Mouse (Mus musculus) WW6 (cell line): ENCODE measurements around the gene Arhgef12.
A peak's percentile ranks its signal among the peaks of the same experiment; 100 is the strongest.
"Not testable (repeated sequence)": the region's sequence is repeated elsewhere in the genome, so short reads cannot be mapped to it uniquely, and the experiment has no call there.

Experiments
- DNase-seq: peaks from one replicate; pipeline ENCODE4 v3.0.0-alpha.2; 2013; ENCODE audit warnings: low read depth, low spot score

Arhgef12 gene

DNA sequence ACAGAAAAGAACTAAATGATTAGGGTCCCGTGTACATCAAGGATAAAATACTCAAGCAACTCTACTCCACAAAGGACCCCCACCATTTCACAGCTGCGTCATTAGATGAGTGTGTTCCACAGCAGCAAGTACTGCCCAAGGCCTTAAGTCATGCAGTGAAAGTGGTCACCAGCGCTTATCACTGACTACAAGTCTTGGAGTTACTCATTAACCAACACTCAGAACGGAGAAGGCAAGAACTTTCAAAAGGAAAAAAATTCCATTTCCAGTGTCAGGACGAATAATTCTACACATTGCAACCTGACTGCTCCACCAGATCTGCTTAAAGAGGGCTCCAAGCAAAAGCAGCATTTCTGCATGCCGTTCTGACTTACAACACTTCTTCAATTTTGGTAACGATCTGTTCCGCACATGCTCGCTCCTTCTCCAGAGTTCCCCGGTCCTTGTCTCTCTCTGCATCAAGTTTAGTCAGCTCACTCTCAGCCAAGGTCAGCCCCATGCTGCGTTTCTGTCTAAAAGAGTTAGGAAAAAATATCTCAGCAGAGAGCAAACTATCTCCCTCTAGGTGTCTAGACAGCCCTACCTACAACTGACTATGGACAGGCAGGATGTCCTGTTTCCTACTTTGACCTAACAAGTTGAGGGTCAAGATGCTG, 106.3 kb downstream of the Arhgef12 start:
- no peak for DNase-seq

DNA sequence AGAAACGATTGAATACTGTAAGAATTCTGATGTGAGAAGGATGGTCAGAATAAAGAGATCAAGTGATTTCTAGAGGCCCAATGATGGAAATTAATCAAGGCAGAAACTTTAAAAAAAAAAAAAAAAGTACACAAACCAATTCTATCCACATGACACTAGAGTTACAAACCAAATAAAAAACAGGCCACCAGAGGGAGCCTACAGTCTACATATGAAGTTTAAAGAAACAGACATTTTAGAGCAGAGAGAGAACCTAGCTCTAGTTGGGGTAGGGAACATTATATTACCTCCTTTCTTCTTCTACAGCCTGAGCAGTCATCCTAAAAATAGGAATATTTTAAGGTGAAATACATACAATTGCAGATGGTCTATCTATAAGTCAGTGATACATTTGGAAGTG, 107.0 kb downstream of the Arhgef12 start:
- no peak for DNase-seq

GRCm38 (mm10) chr9:42997526-42997925, 109.5 kb downstream of the Arhgef12 start:
- no peak for DNase-seq

GRCm38 (mm10) chr9:42995298-42995697, 111.7 kb downstream of the Arhgef12 start:
- DNase-seq: no peak

DNA sequence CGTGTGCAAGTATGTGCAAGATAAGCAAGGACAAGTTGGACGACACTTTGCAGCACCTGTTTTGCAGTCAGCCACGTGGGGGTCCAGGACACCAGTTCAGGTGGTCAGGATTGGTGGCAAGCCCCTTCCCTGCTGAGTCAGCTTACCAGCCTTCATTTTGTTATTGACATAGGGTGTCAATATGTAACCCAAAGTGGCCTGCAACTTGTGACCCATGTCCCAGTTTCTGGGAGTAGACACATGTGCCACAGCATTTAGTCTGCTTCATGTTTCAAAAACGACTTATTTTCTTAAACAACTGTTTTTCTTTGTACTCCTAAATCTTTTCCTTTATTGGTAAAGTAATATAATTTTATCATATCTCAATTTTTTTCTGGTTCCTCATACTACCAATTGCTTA, 112.3 kb downstream of the Arhgef12 start:
- no peak for DNase-seq

DNA sequence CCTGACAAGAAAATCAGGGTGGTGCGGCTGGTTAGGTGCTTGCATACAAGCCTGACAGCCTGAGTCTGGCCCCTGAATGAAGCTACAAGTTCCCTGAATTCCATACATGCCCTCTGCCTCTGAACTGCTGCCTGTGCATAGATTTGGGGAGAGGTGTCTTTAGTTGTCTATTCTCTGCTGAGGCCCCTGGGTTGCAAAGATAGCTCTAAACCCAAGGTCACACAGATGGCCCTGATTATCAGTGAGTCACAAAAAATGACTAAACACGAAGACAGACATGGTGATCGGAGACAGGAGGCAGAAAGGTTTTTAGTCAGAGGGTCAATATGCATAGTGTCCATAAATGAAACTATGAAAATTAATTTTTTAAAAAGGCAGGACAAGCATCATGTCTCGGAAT, 113.4 kb downstream of the Arhgef12 start:
- no peak for DNase-seq

DNA sequence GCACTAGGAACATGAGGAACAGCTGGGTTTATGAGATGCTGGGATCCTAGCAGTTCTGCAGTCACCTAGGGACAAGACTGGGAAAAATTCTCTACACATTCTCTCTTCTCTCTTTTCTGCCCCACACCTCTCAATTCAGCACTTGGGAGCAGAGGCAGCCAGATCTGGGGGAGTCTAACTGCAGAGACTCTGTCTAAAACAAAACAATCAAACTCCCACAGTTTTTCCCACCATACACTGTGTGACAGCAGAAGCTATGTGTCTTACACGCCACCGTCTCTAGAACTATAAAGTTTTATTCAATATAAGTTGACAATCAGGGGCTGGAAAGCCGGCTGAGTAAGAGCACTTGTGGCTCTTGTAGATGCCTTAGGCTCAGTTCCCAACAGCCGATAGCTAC, 119.1 kb downstream of the Arhgef12 start:
- no peak for DNase-seq

- no peak for DNase-seq
Measured at GRCm38 (mm10) chr9:42968894-42969521, 138.0 kb downstream of the Arhgef12 start.

DNA sequence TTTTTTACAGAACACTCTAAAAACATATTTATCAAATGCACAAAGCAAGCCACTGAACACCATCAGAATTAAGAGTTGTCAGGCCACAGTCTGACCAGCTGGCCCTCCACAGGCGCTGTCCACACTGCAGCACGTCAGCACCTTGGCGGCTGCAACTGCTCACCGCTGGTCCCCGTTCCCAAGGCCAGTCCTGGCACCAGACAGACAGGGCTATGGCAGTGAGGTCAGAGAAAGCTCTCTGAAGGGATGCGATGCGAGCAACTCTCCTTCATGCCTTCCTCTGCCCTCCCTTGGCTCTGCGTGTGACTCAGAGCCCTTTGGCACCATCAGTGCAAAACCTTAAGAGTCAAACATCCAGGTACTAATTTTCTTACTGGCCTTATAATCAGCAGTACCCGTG, 139.3 kb downstream of the Arhgef12 start:
- no peak for DNase-seq

DNA sequence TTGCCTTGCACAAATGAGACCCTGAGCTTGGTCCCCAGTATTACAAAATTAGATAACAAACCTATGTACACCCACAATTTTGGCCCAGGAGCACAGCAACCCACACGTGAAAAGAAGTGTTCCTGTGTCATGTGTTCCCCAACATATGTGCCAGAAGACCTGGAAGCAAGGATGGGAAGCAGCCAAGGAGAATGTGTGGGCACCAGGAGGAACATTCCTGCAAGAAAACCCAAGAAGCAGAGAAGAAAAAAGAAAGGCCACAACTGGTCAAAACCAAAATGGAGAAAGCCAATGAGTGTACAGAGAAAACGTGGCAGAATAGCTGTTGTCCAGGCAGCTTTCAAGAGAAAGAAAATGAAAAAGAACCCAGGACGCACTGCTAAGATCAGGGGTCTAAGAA, 142.2 kb downstream of the Arhgef12 start:
- DNase-seq: not testable (repeated sequence)

DNA sequence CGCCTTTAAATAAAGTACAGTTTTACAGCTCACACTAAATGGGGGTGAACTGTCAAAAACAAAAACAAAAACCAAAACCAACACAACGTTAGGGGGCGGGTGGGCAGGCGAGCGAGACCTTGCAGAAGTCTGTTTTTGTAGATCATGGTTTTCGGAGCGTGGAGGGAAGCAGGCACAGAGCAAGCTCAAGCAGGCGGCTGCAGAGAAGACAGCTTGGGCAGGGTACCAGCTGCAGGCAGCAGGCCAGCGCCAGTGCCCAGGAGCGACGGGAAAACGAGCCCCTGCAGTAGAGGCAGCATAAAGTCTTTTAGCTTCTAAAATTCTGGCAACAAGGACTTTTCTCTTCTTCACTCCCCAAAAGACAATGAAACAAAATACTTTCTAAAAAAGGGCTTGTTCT, 142.7 kb downstream of the Arhgef12 start:
- no peak for DNase-seq

- DNase-seq: no peak
Measured at GRCm38 (mm10) chr9:42962506-42962905, 144.5 kb downstream of the Arhgef12 start.

- DNase-seq: no peak
Measured at GRCm38 (mm10) chr9:42958401-42958800, 148.6 kb downstream of the Arhgef12 start.

GRCm38 (mm10) chr9:42948381-42948780, 158.7 kb downstream of the Arhgef12 start:
- no peak for DNase-seq

GRCm38 (mm10) chr9:42945174-42945573, 161.9 kb downstream of the Arhgef12 start:
- DNase-seq: no peak

DNA sequence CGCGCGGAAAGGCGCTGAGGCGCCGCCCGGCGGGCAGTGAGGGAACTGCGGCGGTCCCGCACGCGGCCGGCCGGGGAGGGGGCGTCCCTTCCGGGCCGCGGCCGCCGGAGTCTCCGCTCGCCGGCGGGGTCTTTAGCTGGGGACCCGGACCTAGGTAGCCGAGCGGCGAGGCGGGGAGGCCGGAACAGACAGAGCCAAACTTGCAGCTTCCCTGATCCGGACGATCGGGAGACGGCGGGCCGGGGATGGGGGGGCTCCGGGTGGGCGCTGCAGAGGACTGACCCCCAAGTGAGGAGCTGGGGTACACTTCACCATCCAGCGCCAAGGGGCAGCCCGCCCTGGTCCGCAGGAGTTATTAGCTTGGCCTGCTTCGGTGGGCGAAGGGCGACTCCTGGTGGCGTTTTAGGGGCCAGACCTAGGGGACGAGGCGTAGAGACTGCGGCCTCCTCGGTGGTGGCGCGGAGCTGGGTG, 162.5 kb downstream of the Arhgef12 start:
- peak; percentile 73 for DNase-seq

- no peak for DNase-seq
Measured at GRCm38 (mm10) chr9:42943781-42944535, 163.1 kb downstream of the Arhgef12 start, which contains the start of gene Grik4. Gene Grik4, minus strand, starts transcription at chr9:42944493.

DNA sequence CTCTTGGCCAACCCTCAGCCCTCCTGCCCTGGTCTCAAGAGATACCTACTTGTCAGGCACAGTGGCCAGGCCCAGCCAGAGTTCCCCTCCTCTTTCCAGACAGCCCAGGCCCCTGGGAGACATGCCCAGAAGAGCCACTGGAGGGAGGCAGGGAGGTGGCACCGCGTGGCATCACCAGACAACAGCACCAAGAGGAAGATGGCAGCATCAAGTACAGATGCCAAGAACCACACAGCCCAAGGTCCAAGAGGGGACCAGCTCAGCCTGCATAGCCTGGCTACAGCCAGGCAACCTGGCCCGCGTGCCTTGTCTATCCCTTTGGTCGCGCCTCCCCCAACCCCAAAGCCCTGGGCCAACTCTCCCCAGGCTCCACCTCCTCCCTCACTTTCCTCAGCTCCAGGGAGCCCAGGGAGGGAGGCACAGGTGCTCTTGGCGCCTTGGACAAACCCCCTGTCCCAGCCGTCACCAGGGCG, 163.9 kb downstream of the Arhgef12 start:
- DNase-seq: no peak

DNA sequence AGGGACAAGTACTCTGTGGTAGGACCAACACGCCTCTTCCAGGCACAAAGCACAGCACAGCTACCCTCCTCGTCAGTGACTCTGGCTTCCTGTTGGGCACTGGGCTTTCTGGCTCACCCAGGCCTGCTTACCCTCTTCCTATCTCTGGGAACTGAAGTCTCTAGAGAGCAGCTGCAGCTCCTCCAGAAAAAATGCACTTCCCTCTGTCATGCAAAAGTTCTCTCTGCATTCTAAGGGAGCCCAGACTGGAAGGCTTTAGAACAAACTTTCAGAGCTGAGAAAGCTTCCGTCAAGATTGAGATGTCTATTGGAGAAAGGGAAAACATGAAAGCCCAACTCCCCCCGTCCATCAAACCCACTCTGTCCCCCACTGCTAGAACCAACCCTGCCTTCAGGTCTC, 164.9 kb downstream of the Arhgef12 start:
- DNase-seq: no peak

DNA sequence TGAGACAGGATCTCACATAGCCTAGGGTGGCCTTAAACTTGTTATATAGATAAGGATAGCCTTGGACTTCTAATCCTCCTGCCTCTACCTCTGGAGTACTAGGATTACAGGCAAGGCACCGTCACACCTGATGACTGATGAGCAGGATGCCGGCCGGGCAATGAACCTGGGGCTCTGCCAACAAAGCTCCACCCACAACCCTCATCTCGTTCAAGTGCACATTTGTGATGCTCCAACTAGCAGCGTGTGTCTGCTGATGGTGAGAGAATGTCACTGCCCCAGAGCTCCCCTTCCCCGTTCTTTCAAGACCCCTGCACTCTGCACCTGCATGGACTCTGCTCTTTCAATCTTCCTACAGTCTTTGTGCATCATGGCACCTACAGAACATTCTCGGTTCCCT, 174.9 kb downstream of the Arhgef12 start:
- DNase-seq: no peak

DNA sequence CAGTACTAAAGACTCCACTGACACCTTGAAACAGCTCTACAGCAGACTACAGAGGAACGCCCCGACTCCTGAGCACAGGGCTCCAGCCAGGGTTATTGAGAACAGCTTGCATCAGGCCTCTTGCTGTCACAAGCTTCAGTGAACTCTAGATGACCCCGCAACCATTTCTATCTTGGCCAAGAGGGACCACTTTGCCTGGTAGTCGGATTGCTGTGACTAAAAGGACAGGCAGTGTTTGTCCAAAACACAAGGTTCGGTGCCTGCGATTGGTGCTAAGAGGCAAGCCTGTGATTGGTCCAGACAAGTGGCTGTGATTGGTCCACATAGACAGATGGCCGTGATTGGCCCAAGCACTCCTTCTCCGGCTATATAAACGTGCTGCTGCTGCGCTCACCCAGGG, 179.5 kb downstream of the Arhgef12 start:
- no peak for DNase-seq

DNA sequence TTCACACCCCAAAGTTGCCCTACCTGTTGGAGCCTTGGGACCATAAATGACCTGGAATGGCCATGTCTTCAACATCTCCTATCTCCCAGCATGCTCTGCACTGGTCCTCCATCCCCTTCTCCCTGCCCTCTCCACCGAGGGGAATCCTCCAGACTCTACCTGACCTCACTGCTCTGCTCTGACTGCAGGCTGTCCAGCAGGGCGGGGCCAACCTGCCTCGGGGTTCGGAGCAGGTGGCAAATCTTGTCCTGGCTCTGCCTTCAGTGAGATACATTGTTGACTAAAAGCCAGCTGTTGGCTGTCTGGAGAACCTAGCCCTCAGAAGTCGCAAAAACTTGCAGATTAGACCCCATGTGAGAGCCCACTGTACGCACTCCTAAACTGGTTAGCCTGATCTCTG, 180.5 kb downstream of the Arhgef12 start:
- no peak for DNase-seq

DNA sequence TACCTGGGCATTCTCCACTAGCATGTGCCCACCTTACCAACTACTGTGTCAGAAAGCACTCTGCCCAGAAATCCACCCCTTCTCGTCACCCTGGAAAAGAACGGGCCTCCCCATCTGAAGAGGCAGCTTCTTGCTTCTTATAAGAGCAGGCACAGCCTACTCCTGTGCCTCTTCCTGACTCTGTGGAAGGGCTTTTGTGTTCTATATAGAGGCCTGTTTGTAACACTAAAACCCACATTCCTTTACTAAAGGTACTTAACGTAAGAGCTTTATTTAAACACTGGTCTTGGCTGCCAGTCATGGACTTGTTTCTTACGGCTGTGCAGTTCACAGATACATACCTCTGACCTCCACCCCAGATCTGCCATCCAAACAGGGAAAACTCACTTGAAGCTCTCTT, 185.2 kb downstream of the Arhgef12 start:
- no peak for DNase-seq
